In genomic region chr11:40789701-40790100, GRCm38 (mm10) we compare ENCODE assay signal across 27 mouse cellular contexts. TPM values are rescaled to one million over a fixed set of nuclear protein-coding genes. Genes with fewer than 3 reads are reported as not detected.
"Had no signal": no experiment of that assay in that cellular context is flagged by ENCODE, and none has a peak within 500 bp of the region (broad histone marks: within the 10 kb centered on the region; RNA-seq: fewer than 3 reads in every experiment).

No protein-coding gene starts in this region.

- H3K36me3 ChIP-seq: heart, embryonic 13.5 days; heart, embryonic 15.5 days; hindbrain, embryonic 13.5 days; hindbrain, embryonic 15.5 days; limb, embryonic 13.5 days; limb, embryonic 15.5 days; liver, embryonic 12.5 days had no signal

- H3K27me3 ChIP-seq: heart, embryonic 13.5 days; heart, embryonic 15.5 days; hindbrain, embryonic 13.5 days; hindbrain, embryonic 15.5 days; limb, embryonic 13.5 days; limb, embryonic 15.5 days; liver, embryonic 12.5 days had no signal

- ATAC-seq: hindbrain, postnatal 0 days; intestine, embryonic 16.5 days; liver, embryonic 12.5 days had no signal

- H3K9me3 ChIP-seq: heart, embryonic 13.5 days; heart, embryonic 15.5 days; hindbrain, embryonic 13.5 days; hindbrain, embryonic 15.5 days; limb, embryonic 13.5 days; limb, embryonic 15.5 days; liver, embryonic 12.5 days had no signal

- H3K27ac ChIP-seq: heart, adult 2 months; heart, embryonic 13.5 days; heart, embryonic 15.5 days; hindbrain, embryonic 13.5 days; hindbrain, embryonic 15.5 days; hindbrain, postnatal 0 days; kidney, postnatal 0 days; limb, embryonic 13.5 days; limb, embryonic 15.5 days; liver, embryonic 12.5 days; liver, embryonic 14.5 days had no signal

- H3K4me3 ChIP-seq: heart, adult 2 months; heart, embryonic 13.5 days; heart, embryonic 15.5 days; hindbrain, embryonic 13.5 days; hindbrain, embryonic 15.5 days; limb, embryonic 13.5 days; limb, embryonic 15.5 days; liver, embryonic 12.5 days had no signal

- DNase-seq: gastrocnemius, postnatal 14 days; gastrocnemius, postnatal 36 days; heart, adult 11 months; heart, adult 2 months; heart, postnatal 36 days; kidney, adult 11 months; kidney, adult 2 months; kidney, adult 9 months; kidney, postnatal 14 days; kidney, postnatal 36 days; layer of hippocampus, adult 9-11 months; layer of hippocampus, postnatal 36 days; left cerebral cortex, postnatal 4 days had no signal

- H3K4me1 ChIP-seq: heart, embryonic 15.5 days; hindbrain, embryonic 13.5 days; hindbrain, embryonic 15.5 days; limb, embryonic 13.5 days; limb, embryonic 15.5 days; liver, embryonic 12.5 days had no signal

- H3K4me2 ChIP-seq: heart, embryonic 11.5 days; heart, embryonic 13.5 days; heart, embryonic 15.5 days; hindbrain, embryonic 13.5 days; hindbrain, embryonic 15.5 days; limb, embryonic 13.5 days; limb, embryonic 15.5 days; liver, embryonic 12.5 days had no signal

- H3K9ac ChIP-seq: heart, embryonic 13.5 days; heart, embryonic 15.5 days; hindbrain, embryonic 13.5 days; hindbrain, embryonic 15.5 days; limb, embryonic 13.5 days; limb, embryonic 15.5 days; liver, embryonic 12.5 days; liver, embryonic 14.5 days had no signal

RNA-seq across cellular contexts. Expression of gene Hmmr, which starts 56.5 kb away (rescaled TPM):
- total RNA-seq: gastrocnemius, adult 18-20 months; gastrocnemius, adult 8-10 months had no signal
